Mouse (Mus musculus) cerebellum, adult 8-10 months (tissue): ENCODE data around the gene Car2.

Source experiments
- DNase-seq: peaks from one replicate; pipeline ENCODE4 v3.0.0; 2022

Car2 gene

DNA sequence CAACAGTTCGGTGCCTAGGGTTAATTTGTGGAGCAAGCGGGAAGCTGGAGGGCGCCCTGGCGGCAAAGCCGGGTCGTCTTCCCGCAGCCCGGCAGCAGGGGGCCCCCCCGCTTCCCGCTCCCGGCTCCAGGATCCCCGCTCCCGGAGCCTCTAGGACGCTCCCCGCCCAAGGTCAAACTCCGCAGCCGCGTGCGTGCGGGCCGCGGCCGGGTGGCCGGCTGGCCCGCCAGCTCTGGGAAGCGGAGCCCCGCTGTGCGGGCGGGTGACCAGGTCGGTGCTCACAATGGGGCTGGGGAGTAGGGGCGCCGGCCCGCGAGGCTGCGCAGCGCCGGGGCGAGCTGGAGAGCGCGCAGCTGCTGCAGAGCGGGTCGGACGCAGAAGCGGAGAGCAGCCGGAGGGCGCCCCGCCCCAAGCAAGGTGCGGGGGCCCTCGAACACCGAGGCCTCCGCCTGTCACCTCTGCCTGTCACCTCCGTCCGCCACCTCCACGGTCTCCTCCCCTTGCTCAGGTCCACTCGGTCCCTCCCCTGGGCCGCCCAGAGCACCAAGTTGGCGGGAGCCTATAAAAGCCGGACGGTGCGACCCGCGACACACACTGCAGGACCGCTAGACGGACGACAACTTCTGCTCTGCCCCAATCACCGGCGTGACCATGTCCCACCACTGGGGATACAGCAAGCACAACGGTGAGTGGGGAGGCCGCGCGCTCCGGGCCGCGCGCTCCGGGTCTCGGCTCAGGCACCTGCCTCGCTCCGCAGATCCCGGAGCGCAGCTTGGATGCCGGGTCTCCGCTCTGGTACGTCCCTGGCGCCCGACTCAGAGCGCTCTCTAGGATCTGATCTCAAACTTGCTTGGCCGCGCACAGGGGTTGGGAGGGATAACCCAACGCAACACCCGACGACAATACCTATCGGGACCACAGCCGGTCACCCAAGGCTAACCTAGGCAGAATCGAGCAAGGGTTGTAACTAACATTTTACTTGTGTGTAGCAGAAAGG, at the start of gene Car2:
Gene Car2 (plus strand): TSS at position 172 of the 997 bp plus-strand sequence.
- peak; percentile 61 for DNase-seq

DNA sequence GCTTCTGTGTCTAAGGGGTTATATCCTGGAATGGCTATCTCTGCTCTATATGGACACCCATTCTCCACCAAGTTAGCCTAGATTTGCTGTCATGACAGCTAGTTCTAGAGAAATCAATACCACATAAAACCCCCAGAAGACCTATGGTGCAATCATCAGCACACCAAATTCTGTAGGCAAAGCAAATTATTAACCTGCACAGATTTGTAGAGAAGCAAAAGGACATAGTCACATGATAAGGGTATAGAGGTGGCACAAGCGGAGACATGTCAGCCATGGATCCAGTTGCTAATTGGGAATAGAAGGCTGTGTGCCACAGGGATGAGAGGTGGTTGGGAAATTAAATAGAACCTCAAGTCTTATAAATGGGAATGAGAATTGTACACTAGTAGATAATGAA, 47.1 kb upstream of the Car2 start:
- no peak for DNase-seq

DNA sequence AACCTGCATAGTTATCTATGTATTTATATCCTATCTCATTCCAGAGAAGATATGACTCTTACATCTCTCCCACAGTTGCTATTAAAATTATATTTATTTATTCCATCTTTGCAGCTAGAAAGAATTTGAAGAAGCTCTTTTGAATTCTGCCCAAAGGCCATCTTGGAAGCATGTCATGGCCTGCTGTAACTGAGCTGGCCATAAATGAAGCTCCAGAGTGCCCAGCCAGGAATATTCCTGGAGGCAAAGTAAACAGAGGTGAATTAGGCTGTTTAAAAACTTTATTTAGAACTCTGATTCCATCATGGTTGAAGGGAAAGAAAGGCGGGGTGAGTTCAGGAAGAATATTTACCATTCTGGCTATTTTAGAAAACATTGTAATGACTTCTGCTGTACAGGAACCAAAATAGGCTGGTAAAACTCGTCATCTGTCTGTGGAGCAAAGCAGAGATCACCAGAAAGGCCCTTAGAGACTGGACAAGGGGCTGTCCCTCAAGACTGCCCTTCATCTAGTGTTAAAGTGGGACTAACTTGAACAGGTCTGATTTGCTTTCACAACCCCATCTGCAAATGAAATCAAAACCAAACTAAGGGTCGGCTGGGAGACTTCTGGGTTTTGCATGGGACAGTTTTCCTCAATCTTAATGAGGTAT, 46.5 kb upstream of the Car2 start:
- DNase-seq = no peak

DNA sequence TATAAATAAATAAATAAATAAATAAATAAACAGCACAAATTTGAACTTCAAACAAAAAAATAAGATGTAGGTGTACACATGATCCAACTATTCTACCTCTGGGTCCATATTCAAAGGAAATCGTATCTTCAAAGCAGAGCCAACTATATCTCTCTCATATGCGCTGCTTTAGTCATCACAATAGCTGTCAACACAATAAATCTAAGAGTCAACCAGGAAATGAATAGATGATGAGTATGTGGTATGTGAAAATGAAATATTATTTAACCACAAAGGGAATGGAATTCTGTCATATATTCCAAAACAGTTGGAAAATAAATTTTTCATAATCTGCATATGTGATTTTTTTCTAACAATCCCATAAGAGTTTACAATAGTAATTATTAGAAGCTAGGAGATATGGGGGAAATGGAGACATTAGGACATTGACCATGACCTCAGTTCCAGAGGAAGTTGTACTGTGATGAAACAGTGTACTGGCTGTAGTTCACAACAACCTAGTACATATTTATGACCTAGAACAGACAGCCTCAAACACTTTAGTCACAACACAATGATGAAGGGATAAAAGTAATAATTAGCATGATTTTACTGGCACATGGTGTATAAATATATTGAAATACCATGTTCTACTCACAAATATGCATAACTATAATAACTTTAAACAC, 37.4 kb upstream of the Car2 start:
- DNase-seq = no peak

DNA sequence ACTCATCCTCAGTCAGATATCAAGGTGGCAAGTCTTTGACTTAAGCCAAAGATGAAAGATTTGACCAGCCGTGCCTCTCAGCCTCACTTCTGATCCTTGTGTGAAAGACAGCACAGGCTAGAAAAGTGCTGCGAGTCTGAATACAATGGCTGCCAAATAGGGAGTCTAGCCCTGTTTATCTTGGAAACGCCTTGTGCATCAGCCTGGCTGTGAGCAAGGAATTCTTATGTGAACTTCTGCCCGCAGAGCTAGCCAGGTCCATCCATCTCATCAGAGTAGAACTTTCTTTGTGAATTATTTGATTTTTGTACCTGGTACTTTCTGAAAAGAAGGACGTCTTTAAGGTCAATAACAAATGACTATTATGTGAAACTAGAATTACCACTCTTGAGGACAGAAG, 32.1 kb upstream of the Car2 start:
- no peak for DNase-seq

DNA sequence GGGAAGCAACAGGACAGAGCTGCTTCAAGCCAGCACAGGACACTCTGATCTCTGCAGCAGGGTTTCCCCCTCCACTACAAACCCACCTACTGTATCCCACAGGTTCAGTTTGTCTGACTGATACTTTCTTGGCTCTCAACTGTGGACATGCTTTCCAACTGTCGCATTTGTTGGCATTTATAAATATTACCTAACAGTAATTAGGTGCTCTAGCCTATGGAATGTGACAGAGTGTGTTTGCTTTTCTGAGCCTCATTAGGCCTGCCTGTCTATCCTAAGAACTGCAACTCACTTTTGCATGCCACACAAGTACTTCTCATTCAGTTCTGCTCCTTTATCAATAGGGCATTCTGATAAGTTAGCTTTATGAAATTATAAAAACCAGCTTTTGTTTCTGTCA, 31.6 kb upstream of the Car2 start:
- DNase-seq = no peak

DNA sequence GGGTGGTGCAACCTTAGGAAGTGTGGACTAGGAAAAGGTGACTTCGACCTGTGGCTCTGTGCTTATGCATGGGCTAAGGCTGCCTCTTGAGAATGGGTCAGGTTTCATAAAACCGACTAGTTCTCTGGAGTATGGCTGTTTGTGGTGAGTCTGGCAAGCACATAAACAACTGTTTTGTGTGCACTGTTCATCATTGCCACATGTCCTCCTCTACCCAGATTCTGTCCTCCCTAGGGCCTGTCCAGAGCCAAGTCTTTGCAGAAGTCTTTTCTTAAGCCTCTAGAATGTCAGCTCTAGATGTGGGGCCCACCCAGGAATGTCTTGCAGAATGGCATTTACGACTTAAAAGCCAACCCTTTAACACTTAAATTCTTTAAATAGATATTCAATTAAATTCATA, 28.2 kb upstream of the Car2 start:
- no peak for DNase-seq

DNA sequence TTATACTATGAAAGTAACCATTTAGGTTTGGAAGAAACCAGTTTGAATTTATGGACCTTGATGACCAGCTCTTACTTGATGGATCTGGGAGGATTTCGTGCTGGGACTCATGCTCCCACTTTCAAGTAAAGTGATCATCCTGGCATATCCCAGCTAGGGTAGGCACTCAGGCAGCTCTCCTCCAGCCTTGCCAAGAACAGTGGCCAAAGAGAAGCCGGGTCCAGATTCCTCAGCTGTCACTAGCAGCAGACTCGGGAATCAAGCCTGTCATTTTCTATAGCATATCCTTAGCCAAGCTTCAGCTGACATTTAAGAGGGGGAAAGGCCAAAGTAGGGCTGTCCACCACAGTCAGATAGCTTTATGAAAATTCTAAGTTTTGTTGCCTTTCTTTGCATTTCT, 25.8 kb upstream of the Car2 start:
- no peak for DNase-seq

DNA sequence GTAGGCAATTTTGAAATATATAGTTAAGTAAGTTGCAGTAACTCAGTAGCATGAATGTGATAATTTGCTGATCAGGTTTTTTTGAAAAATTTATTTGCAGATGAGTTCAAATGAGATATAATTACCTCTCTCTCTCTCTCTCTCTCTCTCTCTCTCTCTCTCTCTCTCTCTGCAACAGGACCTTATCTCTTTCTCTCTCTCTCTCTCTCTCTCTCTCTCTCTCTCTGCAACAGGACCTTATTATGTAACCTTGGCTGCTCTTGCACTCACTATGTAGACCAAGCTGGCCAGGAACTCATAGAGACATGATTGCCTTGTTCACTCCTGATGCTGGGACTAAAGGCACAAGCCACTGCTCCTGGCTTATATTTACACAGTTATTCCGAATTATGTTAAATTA, 24.9 kb upstream of the Car2 start:
- DNase-seq = no peak

DNA sequence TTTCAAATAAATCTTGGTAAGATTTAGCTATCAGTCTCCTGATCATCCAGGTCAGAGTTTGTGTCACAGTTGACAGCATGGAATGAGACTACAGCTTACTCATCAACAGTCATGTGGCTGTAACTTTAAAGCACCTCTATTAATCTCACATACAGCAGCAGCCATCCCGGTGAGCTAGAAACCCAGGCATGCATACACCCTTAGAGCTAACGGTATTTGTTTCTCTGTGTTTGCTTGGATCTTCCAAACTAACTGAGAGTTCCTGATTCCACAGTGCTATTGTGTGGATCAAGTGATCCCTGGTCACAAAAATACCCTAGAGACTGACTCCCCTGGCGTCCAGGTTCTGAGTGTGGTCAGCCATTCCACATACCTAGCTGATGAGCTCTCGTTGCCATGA, 24.3 kb upstream of the Car2 start:
- DNase-seq = no peak

DNA sequence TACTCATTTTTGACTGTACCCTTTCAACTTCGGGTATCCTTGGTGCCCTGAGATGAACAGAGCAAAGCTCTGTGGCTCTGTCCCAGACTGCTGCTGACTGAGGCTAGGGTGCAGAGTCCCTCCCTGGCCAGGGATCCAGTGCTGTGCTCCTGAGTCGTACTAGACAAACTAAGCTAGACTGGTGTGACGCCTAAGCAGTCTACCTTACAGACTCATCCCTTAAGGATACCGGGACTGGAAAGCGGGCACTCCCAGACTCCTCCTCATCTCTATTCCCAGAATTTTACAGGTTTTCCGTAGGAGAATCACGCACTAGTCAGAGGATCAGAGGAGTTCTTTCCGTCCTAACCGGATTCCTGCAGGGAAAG, 23.4 kb upstream of the Car2 start:
- DNase-seq = no peak

DNA sequence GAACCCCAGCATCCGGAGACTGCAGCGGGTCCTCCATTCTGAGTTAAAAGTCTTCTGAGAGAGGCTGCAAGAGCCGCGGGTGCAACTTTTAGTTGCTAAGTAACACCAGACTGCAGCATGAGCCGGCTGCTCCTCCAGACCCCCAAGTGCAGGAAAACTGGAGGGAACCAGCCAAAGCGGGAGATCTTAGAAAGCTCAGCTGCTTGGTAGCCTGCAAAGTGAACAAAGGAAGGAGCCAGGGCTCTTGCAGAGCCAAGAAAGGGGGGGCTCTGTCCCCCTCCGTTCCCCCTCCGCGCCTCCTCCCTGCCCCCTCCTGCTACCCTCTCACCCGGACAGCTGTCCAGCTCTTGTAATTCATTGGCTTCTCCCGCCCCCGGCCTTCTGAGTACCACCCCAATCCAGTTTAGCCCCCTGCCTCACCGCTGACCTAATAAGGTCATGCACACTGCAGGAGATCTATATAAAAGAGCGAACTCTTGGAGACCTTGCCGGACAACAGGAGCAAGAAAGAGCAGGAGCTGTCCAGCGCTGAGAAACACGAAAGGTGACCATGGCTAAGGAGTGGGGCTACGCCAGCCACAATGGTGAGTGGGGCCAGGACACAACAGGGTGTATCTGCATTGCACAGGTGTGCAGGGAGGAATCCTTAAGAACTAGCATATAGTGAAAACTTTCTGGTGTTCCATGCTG, 22.9 kb upstream of the Car2 start, which contains the start of gene Car3:
Gene Car3 (plus strand): TSS at position 491 of the 690 bp plus-strand sequence.
- no peak for DNase-seq

DNA sequence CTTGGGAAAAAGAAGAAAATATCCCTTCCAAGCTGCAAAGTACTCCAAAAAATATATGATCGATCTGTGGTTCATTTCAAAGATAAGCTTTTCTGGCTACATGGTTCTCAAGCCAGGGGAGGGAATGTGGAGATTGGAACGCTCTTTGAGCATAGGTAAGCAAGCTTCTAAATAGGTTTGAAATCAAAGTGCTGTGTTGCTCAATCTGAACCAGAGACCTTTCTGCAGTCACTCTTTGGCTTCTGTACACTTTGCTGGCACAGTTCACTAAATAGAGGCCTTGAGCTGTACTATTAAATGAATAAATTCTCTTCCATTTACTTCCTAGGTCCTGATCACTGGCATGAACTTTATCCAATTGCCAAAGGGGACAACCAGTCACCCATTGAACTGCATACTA, 22.2 kb upstream of the Car2 start:
- no peak for DNase-seq

DNA sequence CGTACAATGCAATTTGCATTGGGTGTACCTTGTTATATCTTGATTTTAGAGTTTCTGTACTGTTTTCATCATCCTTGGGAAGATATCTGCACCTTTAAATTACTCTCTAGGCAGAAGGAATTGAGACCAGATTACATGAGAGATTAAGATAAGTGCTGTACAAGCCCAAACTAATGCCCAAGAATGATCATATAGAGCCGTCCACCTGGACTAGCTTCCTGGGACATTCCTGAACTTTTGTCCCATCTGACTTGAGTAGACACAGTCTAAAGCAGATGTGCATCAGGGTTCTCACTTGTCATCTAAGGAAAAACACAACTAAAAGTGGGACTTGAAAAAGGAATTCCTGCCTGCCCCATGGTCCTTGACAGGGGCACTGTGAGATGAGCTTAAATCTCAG, 20.1 kb upstream of the Car2 start:
- DNase-seq = no peak

DNA sequence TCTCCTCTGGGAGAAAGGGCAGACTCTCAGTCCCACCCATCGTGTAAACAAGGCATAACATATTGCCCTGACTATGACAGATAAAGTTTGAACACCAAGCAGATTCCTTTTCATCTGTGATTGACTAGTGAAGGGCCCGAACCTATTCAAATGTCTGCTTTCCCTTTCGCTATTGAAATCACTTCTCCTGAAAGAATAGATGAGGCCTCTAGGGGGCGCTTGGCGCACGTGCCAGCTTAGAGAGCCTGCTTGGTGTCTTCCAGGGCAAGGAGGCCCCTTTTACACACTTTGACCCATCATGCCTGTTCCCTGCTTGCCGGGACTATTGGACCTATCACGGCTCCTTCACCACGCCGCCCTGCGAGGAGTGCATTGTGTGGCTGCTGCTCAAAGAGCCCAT, 16.3 kb upstream of the Car2 start:
- DNase-seq = peak; percentile 49

DNA sequence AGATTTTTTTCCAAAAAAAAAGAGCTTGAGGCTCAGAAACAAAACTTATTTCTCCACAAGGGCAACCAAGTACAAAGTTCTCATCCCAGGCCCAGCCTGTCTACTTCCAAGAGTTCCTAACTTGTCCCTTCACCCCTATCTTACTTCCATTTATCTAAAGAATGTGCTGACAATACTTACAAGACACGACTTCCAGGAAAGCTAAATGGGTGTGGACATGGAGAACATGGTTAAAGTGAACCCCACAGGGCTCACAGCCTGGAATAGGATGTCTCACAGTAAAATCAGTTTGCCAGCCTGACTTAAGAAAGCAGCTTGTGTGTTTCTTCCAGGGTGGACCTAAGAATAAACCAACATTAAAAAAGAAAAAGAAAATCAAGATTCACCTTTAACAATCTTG, 15.5 kb upstream of the Car2 start:
- DNase-seq = no peak

DNA sequence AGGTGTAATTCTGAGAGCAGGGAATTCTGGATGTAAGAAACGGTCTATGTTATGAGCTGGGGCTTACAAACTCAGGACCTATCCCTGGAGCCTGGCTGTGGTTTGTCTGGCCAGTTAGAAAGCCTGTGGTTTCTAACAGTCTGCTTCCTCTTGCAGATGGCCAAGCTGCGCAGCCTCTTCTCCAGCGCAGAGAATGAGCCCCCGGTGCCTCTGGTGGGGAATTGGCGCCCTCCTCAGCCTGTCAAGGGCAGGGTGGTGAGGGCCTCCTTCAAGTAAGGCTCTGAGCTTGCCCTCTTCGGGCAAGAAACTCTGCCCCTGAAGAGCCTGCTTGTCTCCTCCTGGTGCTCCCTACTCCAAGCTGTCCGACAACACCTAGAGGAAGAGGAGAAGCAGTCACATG, 14.7 kb upstream of the Car2 start:
- DNase-seq = no peak

DNA sequence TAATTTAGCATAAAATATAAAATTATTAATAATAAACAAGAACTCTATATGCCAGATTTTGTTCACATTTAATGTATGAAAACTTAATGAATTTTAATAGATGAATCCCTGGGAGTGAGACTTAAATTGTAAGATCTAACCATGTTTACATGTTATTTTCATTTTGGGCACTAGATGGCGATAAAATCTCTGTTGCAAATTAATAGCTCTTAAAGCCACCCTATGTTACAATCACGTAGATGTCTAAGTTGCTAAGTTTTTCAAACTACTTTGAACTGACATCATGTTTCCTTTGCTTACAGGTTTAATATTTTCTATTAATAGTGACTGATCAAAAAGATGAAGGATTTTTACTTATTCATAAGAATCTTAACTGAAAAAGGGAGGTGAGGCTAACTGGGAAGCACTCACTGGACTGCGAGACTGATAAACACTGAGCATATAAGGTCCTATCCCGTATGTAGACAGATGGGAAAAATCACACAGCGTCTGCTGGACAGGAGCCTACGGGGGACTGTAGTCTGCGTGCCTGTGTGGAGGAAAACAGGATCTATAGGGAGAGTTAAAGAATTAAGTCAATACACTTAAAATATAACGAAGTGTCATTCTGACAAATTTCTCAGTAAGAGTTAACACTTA, 11.6 kb upstream of the Car2 start:
- no peak for DNase-seq

DNA sequence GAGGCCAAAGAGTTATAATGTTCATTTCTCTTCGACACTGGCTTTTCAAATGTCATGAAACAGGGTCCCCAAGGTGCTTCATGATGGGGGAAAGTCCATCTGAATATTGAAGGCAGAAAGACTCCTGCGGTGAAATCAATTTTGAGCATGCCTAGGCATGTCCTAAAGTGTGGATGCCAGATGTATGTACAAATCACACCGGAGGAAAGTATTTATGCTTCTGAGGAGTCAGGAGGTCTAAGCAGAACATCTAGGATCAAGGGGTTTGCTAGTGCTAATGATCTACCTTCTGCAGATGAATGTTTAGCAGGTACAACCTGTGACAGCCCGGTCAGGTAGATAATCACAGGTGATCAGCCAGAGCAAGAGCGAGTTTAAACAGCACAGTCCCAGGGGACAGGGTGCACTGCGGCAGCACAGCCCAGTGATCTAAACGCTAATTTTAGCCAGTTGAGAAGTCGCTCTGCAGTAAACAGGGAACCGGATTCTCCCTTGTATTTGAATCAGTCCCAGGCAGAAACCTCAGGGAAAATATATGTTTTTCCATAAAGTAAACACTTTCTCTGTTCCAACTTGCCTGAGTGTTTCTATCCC, 9.7 kb upstream of the Car2 start:
- DNase-seq = no peak

DNA sequence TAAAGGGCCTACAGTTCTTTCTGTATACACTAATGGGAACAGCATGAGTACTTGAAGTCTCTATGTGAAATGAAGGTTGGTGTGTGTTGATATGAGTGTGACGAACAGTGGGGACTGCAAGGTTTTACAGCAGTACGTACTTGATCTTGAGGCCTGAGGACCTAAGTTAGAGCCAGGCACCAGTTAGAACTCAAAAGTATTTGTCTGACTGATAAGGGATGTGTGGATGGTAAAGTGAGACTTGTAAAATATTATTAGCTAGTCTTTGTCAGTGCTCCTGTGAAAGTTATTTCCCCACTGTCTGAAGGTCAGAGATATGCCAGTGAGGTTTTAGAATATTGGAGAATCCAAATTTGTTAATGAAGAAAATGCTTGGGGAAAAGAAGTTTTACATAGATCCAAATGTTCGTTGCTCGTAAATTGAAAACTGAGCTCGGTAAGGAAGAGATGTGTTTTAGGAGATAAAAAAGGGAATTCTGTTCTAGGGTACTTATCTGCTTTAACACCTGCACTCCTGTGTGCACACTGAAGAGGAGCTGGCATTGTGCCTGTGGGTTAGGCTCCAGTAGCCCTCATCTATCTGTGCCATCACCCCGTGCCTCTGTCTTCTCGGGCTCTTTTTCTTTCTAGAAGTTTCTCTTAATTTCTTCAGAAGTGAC, 8.7 kb upstream of the Car2 start:
- DNase-seq = no peak

DNA sequence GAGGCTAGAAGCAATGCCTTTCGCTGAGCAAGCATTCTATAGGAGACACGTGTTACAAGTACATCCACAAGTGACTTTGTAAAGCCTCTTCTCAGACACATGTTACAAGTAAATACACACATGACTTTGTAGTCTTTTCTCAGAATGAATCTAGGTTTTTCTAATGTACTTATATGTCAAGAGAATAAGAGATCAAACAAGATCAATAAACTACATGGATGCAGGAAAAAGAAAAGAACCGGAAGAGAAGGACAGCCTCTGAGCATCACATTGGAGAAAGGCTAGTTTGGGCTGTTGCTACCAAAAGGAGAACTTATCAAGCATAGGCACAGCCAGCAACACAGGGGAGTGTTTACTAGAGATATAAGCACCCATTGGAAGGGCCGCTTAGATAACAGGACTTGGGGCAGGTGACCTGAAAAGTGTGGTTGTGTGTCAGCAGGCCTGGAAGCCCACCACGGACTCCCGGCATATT, 7.3 kb upstream of the Car2 start:
- no peak for DNase-seq

DNA sequence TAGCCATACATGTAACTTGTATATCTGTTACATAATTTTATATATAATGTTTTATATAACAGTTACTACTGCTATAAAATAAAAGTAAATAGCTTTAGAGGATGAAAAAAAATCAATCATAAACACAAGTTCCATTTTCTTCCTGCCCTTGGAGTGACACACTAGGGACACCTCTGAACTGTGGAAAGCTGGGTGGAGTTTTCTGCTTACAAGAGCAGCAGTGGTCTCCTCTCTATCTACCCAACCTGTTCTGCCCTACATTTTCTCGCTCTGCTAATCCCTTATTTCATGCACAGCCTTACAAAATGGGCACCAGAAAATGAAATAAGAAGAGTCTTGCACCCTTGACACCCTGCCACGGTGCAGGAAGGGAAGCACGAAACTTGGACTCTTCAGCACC, 6.8 kb upstream of the Car2 start:
- DNase-seq = no peak
